Mouse (Mus musculus): Measurements from ENCODE around the gene Senp3. TPM values are rescaled to one million over a fixed set of nuclear protein-coding genes. Genes with fewer than 3 reads are reported as not detected.

Gene Senp3
- polyA plus RNA-seq (2014; fragmentation: Illumina TruSeq; extraction: RNeasy Lipid Tissue Mini Kit (QIAGEN cat#74804); ENCODE audit: low read depth, low replicate concordance), result 55.9 TPM

DNA sequence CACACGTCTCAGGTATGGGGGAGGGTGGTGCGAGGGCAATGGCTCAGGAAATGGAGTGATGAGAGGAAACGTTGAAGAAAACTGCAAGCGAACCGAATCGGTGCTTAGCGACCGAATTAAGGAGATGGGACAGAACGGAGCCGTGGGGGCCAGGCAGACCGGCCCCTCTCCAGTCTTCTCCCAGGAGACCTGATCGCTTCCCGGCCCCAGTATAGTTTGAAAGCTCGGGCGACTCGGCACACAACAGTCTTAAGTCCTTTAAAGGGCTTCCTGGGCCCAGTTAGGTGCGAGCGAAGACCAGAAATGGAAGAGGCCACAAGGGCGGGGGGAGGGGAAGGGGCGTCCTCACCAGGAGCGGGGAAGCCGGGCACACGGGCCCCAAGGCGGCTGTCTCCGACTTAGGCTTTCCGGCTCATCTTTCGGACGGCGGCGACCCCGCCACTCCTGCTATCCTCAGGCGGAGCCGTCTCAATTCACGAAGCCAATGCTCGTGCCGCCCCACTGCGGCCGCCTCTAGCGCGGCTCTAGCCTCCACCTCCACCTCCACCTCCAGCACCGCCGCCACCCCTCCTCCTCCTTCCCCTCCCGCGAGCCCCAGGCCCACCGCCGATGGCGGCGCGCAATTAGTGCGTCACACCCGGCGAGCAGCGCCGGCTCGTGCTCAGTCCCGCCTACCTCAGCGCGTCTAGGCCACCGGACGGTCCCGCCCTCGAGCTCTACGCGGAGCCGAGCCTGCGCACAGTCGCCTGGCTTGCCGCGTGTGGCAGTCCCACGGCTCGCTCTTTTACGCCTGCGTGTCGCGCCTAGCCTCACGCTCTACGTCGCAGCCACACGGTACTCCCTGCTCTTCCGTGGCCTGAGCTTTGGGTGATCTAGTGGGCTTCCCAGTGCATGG, at the start of gene Senp3:
Gene Senp3, minus strand, starts transcription at position 771 of the 895 bp plus-strand sequence.

DNA sequence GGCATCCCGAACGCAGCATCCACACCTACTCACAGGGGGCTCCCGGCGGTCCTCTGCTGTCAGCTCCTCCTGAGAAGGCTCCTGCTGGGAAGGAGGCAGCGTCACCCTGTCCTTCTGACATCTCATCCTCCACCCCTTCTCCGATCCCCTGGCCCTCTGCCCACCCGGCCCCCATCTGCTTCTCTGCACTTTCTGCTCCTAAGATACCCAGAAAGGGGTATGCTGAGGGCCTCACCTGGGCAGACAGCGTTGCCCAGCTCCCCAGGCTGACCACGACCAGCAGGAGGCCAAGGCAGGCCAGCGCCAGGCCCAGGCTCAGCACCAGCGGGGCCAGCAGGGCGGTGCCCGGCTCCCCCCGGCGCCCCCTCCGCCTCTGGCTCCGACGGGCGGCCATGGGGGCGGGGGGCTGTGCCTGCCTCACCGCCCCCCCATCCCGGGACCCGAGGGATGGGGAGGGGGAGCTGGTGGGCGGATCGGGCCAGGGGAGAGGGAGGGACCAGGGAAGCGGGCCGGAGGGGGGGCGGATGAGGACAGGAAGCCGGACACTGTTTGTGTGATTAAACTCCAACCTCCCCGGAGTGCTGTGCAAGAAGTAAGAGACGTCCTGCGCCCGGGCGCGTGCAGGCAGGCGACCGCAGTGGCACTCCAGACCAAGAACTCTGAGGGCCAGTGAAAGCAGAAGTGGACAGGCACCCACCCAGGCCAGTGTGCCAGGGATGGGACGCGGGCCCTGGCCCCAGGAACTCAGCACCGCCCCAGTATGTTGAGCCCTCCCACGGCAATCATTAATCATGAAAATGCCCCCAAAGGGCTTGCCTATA, 13.7 kb upstream of the Senp3 start, which contains the start of the genes Tnfsf12 and Tnfsfm13:
Gene Tnfsf12, minus strand, starts transcription at position 489 of the 821 bp plus-strand sequence.
Gene Tnfsfm13, minus strand, starts transcription at position 738 of the 821 bp plus-strand sequence.

DNA sequence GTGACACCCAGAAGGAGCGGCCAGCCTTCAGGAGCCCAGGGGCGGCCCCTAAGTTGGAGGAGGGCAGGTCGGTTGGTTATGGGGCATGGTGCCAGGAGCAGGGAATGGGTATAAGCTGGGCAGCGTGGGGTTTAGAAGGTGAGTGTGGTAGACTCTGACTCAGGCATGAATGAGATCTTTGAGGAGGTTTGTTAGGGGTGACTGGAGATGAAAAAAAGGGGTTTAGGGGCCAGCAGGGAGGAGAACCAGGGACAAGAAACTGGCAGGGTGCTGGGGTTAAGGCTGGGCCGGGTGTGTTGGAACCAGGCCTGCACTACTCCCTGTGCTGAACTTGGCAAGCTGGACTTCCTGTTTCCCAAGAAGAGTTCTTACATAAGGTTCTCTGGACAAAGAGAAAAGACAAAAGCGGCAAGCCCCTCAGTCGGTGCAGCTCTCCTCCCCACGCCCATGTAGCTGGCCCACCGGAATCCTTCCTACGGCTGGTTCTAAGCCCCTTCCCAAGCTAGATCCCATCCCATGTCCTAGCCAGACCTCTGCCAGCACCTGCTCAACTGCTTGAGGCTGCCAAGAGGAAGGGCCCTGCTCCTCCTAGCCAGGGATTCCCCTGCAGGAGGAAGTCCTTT, 3.8 kb upstream of the Senp3 start, which contains the start of gene Tnfsf13:
Gene Tnfsf13, minus strand, starts transcription at position 259 of the 623 bp plus-strand sequence.

DNA sequence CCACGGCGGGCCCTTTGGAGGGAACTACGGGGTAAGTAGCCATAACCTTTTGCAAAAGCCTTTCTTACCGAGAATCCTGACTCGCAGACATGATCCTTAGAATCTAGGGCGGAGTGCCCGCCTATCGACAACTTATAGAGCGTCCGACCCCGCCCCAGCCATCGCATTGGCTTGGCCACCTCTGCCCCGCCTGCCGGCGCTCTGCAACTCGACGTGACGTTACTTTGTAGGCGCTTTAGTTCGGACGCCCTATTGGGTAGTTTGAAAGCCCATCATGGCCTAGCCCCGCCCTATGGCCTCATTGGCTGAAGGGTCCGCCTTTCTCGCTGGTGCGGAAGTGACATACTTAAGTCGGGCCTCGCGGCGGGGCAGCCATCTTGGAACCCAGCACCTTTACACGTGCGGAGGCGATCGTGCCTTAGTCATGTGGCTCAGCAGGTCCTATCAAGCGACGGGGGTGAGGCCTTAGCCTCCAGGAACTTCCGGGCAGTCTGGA, 9.6 kb downstream of the Senp3 start, which contains the start of gene Eif4a1:
Gene Eif4a1, minus strand, starts transcription at position 213 of the 496 bp plus-strand sequence.

DNA sequence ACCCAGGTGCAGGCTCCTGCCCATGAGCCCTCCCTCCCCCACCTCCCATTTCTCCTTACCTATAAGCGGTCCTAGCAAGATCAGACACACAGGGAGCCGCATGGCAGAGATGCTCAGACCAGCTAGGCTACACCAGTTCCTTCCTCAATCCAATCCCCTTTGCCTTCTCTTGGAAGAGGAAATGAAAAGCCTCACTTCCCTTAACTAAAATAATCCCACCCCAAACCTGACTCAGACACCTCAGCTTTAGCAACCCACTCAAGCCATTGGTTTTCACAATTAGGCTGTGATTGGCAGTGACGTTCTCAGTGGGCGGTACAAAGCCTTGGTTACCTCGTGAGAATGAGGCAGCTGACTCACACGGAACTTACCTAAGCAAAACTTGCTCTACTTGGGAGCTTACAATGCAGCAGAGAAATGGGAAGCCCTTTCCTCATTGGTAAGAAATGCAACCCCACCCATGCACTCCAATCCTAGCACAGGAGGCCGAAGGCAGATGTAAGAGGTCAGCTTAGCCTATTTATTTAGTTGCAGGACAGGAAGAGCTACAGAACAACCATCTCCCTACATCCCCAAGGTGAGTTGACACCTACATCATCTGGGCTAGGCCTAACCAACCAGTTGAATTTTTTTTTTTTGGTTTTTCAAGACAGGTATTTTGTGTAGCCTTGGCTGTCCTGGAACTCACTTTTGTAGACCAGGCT, 15.8 kb downstream of the Senp3 start, which contains the start of gene Cd68:
Gene Cd68, minus strand, starts transcription at position 193 of the 704 bp plus-strand sequence.

DNA sequence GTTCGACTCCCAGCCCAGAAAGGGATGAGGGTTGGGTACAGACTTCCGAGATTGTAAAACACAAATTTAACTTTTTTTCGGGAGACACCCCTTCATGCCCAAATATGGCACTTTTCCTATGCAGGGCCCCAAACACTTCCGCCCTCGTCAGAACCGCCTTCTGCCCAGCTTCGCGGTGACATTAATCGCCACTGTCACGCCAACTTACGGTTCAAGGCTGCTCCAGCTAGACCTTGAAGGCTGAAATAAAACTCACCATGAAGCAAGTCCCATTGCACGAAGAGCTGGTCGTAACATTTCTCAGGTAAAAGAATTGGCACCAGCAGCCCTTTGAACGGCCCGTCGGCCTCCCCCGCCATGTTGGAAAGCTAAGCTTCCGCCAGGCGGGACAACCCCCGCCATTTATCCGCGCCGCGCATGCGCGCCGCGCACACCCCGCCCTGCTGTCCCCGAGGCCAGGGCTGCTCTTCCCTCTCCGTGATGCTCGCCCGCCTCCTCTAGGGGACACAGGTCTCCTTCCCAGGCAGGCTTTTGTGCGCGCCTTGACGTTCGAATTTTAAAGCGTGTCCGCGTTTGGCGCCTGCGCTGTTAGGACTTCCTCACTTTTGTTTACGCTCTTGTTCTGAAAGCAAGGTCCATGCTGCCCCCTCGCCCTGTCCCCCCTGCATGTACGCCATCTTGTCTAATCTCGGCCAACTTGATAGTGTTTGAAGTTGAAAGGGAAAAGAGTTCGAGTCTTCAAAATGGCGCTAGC, 19.5 kb downstream of the Senp3 start, which contains the start of gene Mpdu1:
Gene Mpdu1, minus strand, starts transcription at position 430 of the 754 bp plus-strand sequence.

DNA sequence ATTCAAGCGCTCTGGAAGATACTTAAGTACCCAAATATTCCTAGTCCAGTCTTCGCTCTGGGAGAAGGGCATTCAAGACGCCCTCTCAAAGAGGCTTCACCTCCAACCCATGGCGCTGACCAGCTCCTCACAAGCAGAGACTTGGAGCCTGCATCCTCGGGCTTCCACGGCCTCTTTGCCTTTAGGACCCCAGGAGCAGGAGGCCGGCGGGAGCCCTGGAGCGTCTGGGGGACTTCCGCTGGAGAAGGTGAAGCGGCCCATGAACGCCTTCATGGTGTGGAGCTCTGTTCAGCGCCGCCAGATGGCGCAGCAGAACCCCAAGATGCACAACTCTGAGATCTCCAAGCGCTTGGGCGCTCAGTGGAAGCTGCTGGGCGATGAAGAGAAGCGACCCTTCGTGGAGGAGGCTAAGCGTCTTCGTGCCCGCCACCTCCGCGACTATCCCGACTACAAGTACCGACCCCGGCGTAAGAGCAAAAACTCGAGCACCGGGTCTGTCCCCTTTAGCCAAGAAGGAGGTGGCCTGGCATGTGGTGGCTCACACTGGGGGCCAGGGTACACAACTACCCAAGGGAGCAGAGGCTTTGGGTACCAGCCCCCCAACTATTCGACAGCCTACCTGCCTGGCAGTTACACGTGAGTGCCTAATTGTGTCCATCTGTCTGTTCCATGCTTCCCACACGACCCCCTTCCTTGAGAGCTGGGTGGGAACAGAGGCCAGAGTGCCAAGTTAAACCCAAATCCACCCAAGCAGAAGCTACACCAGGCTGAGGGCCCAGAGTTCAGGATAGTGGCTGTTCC, 26.4 kb downstream of the Senp3 start, which contains the start of gene Sox15:
Gene Sox15, plus strand, starts transcription at position 51 of the 801 bp plus-strand sequence.

DNA sequence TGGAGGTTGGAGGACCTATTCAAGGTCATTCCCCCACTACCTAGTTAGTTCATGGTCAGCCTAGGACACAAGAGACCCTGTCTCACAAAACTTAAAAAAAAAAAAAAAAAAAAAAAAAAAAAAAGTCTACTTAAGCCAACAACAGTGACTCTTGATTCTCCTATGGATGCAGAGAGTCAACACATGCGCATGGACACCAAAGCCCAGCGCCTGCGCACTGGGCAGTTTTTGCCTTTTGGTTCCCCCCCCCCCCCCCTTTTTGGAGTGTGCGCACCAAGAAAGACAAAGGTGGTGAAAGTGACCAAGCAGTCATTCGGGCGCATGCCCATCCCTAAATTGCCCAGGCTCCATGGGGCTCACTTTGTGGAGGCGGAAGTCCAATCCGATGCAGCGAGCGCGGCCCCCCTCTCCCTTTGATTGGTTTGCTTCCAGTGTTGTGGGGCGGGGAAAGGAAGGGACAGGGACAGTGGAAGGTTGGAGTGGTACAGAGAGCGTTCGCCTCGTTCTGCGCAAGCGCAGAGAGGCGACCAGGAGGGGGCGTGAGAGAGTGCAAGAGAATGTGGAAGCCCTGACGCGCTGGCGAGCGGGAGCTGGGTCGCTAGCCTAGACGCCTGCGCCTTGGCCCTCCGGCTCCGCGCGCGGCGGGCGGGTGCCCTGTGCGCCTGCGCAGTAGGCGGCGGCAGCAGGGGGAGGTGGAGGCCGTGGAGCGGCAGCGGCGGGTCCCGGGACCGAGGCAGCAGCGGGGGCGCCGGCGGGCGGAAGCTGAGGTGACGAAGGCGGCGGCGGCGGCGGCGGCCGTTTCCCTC, 49.4 kb downstream of the Senp3 start, which contains the start of gene Fxr2:
Gene Fxr2, plus strand, starts transcription at position 707 of the 806 bp plus-strand sequence.

Other genes with a start within 250 kb of the Senp3 start
- gene Dnah2, start 133.0 kb downstream of the Senp3 start, polyA plus RNA-seq (2014; fragmentation: Illumina TruSeq; extraction: RNeasy Lipid Tissue Mini Kit (QIAGEN cat#74804); ENCODE audit: low read depth, low replicate concordance), result 0.13 TPM
- gene Efnb3, start 121.9 kb downstream of the Senp3 start, polyA plus RNA-seq (2014; fragmentation: Illumina TruSeq; extraction: RNeasy Lipid Tissue Mini Kit (QIAGEN cat#74804); ENCODE audit: low read depth, low replicate concordance), result 54.0 TPM
- gene Wrap53, start 101.8 kb downstream of the Senp3 start, polyA plus RNA-seq (2014; fragmentation: Illumina TruSeq; extraction: RNeasy Lipid Tissue Mini Kit (QIAGEN cat#74804); ENCODE audit: low read depth, low replicate concordance), result 7.1 TPM
- gene Trp53, start 101.7 kb downstream of the Senp3 start, polyA plus RNA-seq (2014; fragmentation: Illumina TruSeq; extraction: RNeasy Lipid Tissue Mini Kit (QIAGEN cat#74804); ENCODE audit: low read depth, low replicate concordance), result 15.7 TPM
- gene Atp1b2, start 76.1 kb downstream of the Senp3 start, polyA plus RNA-seq (2014; fragmentation: Illumina TruSeq; extraction: RNeasy Lipid Tissue Mini Kit (QIAGEN cat#74804); ENCODE audit: low read depth, low replicate concordance), result 18.5 TPM
- not detected for gene Shbg, start 64.2 kb downstream of the Senp3 start, polyA plus RNA-seq (2014; fragmentation: Illumina TruSeq; extraction: RNeasy Lipid Tissue Mini Kit (QIAGEN cat#74804); ENCODE audit: low read depth, low replicate concordance)
- gene Sat2, start 60.1 kb downstream of the Senp3 start, polyA plus RNA-seq (2014; fragmentation: Illumina TruSeq; extraction: RNeasy Lipid Tissue Mini Kit (QIAGEN cat#74804); ENCODE audit: low read depth, low replicate concordance), result 7.8 TPM
- gene Fxr2, start 49.1 kb downstream of the Senp3 start, polyA plus RNA-seq (2014; fragmentation: Illumina TruSeq; extraction: RNeasy Lipid Tissue Mini Kit (QIAGEN cat#74804); ENCODE audit: low read depth, low replicate concordance), result 102 TPM
- gene Sox15, start 26.8 kb downstream of the Senp3 start, polyA plus RNA-seq (2014; fragmentation: Illumina TruSeq; extraction: RNeasy Lipid Tissue Mini Kit (QIAGEN cat#74804); ENCODE audit: low read depth, low replicate concordance), result not detected
- gene Mpdu1, start 19.4 kb downstream of the Senp3 start, polyA plus RNA-seq (2014; fragmentation: Illumina TruSeq; extraction: RNeasy Lipid Tissue Mini Kit (QIAGEN cat#74804); ENCODE audit: low read depth, low replicate concordance), result 26.2 TPM
- 10.7 TPM for gene Cd68, start 15.9 kb downstream of the Senp3 start, polyA plus RNA-seq (2014; fragmentation: Illumina TruSeq; extraction: RNeasy Lipid Tissue Mini Kit (QIAGEN cat#74804); ENCODE audit: low read depth, low replicate concordance)
- 274 TPM for gene Eif4a1, start 9.7 kb downstream of the Senp3 start, polyA plus RNA-seq (2014; fragmentation: Illumina TruSeq; extraction: RNeasy Lipid Tissue Mini Kit (QIAGEN cat#74804); ENCODE audit: low read depth, low replicate concordance)
- gene Tnfsf13, start 3.7 kb upstream of the Senp3 start, polyA plus RNA-seq (2014; fragmentation: Illumina TruSeq; extraction: RNeasy Lipid Tissue Mini Kit (QIAGEN cat#74804); ENCODE audit: low read depth, low replicate concordance), result 3.4 TPM
- 19.9 TPM for gene Tnfsf12, start 13.8 kb upstream of the Senp3 start, polyA plus RNA-seq (2014; fragmentation: Illumina TruSeq; extraction: RNeasy Lipid Tissue Mini Kit (QIAGEN cat#74804); ENCODE audit: low read depth, low replicate concordance)
- 10.4 TPM for gene Tnfsfm13, start 14.0 kb upstream of the Senp3 start, polyA plus RNA-seq (2014; fragmentation: Illumina TruSeq; extraction: RNeasy Lipid Tissue Mini Kit (QIAGEN cat#74804); ENCODE audit: low read depth, low replicate concordance)
- gene Polr2a, start 76.6 kb upstream of the Senp3 start, polyA plus RNA-seq (2014; fragmentation: Illumina TruSeq; extraction: RNeasy Lipid Tissue Mini Kit (QIAGEN cat#74804); ENCODE audit: low read depth, low replicate concordance), result 20.8 TPM
- not detected for gene Slc35g3, start 79.9 kb upstream of the Senp3 start, polyA plus RNA-seq (2014; fragmentation: Illumina TruSeq; extraction: RNeasy Lipid Tissue Mini Kit (QIAGEN cat#74804); ENCODE audit: low read depth, low replicate concordance)
- gene Zbtb4, start 83.8 kb upstream of the Senp3 start, polyA plus RNA-seq (2014; fragmentation: Illumina TruSeq; extraction: RNeasy Lipid Tissue Mini Kit (QIAGEN cat#74804); ENCODE audit: low read depth, low replicate concordance), result 24.0 TPM
- gene Chrnb1, start 113.9 kb upstream of the Senp3 start, polyA plus RNA-seq (2014; fragmentation: Illumina TruSeq; extraction: RNeasy Lipid Tissue Mini Kit (QIAGEN cat#74804); ENCODE audit: low read depth, low replicate concordance), result 7.0 TPM
- 3.8 TPM for gene Fgf11, start 119.8 kb upstream of the Senp3 start, polyA plus RNA-seq (2014; fragmentation: Illumina TruSeq; extraction: RNeasy Lipid Tissue Mini Kit (QIAGEN cat#74804); ENCODE audit: low read depth, low replicate concordance)
- gene Tmem102, start 123.5 kb upstream of the Senp3 start, polyA plus RNA-seq (2014; fragmentation: Illumina TruSeq; extraction: RNeasy Lipid Tissue Mini Kit (QIAGEN cat#74804); ENCODE audit: low read depth, low replicate concordance), result not detected
- gene Gm39566, start 133.2 kb upstream of the Senp3 start, polyA plus RNA-seq (2014; fragmentation: Illumina TruSeq; extraction: RNeasy Lipid Tissue Mini Kit (QIAGEN cat#74804); ENCODE audit: low read depth, low replicate concordance), result not detected
- gene Spem2, start 136.4 kb upstream of the Senp3 start, polyA plus RNA-seq (2014; fragmentation: Illumina TruSeq; extraction: RNeasy Lipid Tissue Mini Kit (QIAGEN cat#74804); ENCODE audit: low read depth, low replicate concordance), result not detected
- not detected for gene Spem1, start 140.1 kb upstream of the Senp3 start, polyA plus RNA-seq (2014; fragmentation: Illumina TruSeq; extraction: RNeasy Lipid Tissue Mini Kit (QIAGEN cat#74804); ENCODE audit: low read depth, low replicate concordance)
- 5.0 TPM for gene Nlgn2, start 155.7 kb upstream of the Senp3 start, polyA plus RNA-seq (2014; fragmentation: Illumina TruSeq; extraction: RNeasy Lipid Tissue Mini Kit (QIAGEN cat#74804); ENCODE audit: low read depth, low replicate concordance)
- gene Tmem256, start 156.4 kb upstream of the Senp3 start, polyA plus RNA-seq (2014; fragmentation: Illumina TruSeq; extraction: RNeasy Lipid Tissue Mini Kit (QIAGEN cat#74804); ENCODE audit: low read depth, low replicate concordance), result 282 TPM
- gene Plscr3, start 164.3 kb upstream of the Senp3 start, polyA plus RNA-seq (2014; fragmentation: Illumina TruSeq; extraction: RNeasy Lipid Tissue Mini Kit (QIAGEN cat#74804); ENCODE audit: low read depth, low replicate concordance), result 23.8 TPM
- not detected for gene Tnk1, start 176.6 kb upstream of the Senp3 start, polyA plus RNA-seq (2014; fragmentation: Illumina TruSeq; extraction: RNeasy Lipid Tissue Mini Kit (QIAGEN cat#74804); ENCODE audit: low read depth, low replicate concordance)
- not detected for gene Tmem95, start 195.9 kb upstream of the Senp3 start, polyA plus RNA-seq (2014; fragmentation: Illumina TruSeq; extraction: RNeasy Lipid Tissue Mini Kit (QIAGEN cat#74804); ENCODE audit: low read depth, low replicate concordance)
- gene Kctd11, start 199.3 kb upstream of the Senp3 start, polyA plus RNA-seq (2014; fragmentation: Illumina TruSeq; extraction: RNeasy Lipid Tissue Mini Kit (QIAGEN cat#74804); ENCODE audit: low read depth, low replicate concordance), result 4.2 TPM
- gene Acap1, start 213.5 kb upstream of the Senp3 start, polyA plus RNA-seq (2014; fragmentation: Illumina TruSeq; extraction: RNeasy Lipid Tissue Mini Kit (QIAGEN cat#74804); ENCODE audit: low read depth, low replicate concordance), result 0.81 TPM
- gene 2810408A11Rik, start 218.9 kb upstream of the Senp3 start, polyA plus RNA-seq (2014; fragmentation: Illumina TruSeq; extraction: RNeasy Lipid Tissue Mini Kit (QIAGEN cat#74804); ENCODE audit: low read depth, low replicate concordance), result 2.9 TPM
- gene Neurl4, start 219.0 kb upstream of the Senp3 start, polyA plus RNA-seq (2014; fragmentation: Illumina TruSeq; extraction: RNeasy Lipid Tissue Mini Kit (QIAGEN cat#74804); ENCODE audit: low read depth, low replicate concordance), result 37.7 TPM
- gene Gps2, start 231.8 kb upstream of the Senp3 start, polyA plus RNA-seq (2014; fragmentation: Illumina TruSeq; extraction: RNeasy Lipid Tissue Mini Kit (QIAGEN cat#74804); ENCODE audit: low read depth, low replicate concordance), result 44.4 TPM
- gene Eif5a, start 239.9 kb upstream of the Senp3 start, polyA plus RNA-seq (2014; fragmentation: Illumina TruSeq; extraction: RNeasy Lipid Tissue Mini Kit (QIAGEN cat#74804); ENCODE audit: low read depth, low replicate concordance), result 482 TPM